Mouse (Mus musculus): Measurements from ENCODE around the gene Mrpl19. TPM values are rescaled to one million over a fixed set of nuclear protein-coding genes. Genes with fewer than 3 reads are reported as not detected.
A peak's percentile ranks its signal among the peaks of the same experiment; 100 is the strongest.

The Mrpl19 gene
- polyA plus RNA-seq, 1 experiment from 2014 or later = 46.7 TPM

GRCm38 (mm10) chr6:81943281-81943680, 22.5 kb downstream of the Mrpl19 start:
- DNase-seq (ENCODE audit: low read depth, low spot score) (peak; percentile 31), ATAC-seq (no peak)
- ChIA-PET CTCF (interaction anchor here (0.7 to 1.3 kb wide), 3 partner anchors 10 to 15 kb away, joined by 3 read pairs; no protein-coding TSS in a partner anchor), POLR2A (no interaction called here)
- no peaks in the 10 kb centered on the region for H3K27me3 ChIP-seq
- TF ChIP-seq CTCF (IDR thresholded peaks at IDR 0.05) = no peak
- in situ Hi-C loops (cut with MboI; ENCODE audit: low pct_unique_long_range_greater_than_20kb) = no loop called here

DNA sequence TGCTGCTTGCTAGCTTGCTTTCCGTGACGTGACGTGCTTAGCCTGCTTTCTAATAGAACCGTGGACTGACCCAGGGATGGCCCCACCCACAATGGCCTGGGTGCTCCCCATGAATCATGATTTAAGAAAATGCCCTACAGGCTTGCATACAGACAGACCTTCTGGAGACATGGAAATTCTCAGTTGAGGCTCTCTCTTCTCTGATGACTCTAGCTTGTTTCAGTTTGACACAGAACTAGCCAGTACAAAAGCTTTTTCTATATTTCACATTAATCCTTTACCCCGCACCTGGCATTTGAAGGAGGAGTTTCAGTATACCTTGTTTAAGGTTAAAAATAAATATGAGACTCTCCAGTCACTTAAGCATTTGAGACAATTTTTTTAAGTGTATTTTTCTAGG, 24.0 kb downstream of the Mrpl19 start:
- DNase-seq (ENCODE audit: low read depth, low spot score) (no peak), ATAC-seq (no peak)
- POLR2A ChIA-PET = interaction anchor here (1.0 kb wide), 1 partner anchor 16 kb away, joined by 4 read pairs; no protein-coding TSS in a partner anchor
- in situ Hi-C loops (cut with MboI; ENCODE audit: low pct_unique_long_range_greater_than_20kb) = no loop called here
- H3K27me3 ChIP-seq = no peaks in the 10 kb centered on the region
- TF ChIP-seq CTCF (IDR thresholded peaks at IDR 0.05) = no peak
- CTCF ChIA-PET = interaction anchor here (0.8 kb wide), 1 partner anchor 16 kb away, joined by 3 read pairs; no protein-coding TSS in a partner anchor

DNA sequence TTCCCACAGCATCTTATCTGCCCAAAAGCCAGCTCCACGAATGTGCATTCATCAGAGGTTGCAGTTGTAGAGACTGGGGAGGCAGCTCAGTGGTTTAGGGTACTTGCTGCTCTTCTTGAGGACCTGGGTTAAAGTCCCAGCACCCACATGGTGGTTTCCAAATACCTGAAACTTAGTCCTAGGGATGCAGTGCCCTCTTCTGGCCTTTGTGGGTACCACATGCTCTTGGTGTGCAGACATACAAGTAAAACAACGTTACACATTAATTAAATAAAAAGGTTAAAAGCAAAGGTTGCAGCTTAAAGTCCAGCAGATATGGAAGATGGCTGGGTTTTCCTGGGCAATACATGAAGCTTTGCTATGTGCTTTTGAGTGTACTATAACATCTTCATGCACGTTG, 32.5 kb downstream of the Mrpl19 start:
- ChIA-PET CTCF (interaction anchor here (0.6 kb wide), 2 partner anchors 10 to 13 kb away, joined by 3 read pairs; no protein-coding TSS in a partner anchor), POLR2A (no interaction called here)
- no peaks in the 10 kb centered on the region for H3K27me3 ChIP-seq
- in situ Hi-C loops (cut with MboI; ENCODE audit: low pct_unique_long_range_greater_than_20kb) = no loop called here
- DNase-seq (ENCODE audit: low read depth, low spot score) = no peak
- ATAC-seq = no peak
- TF ChIP-seq CTCF (IDR thresholded peaks at IDR 0.05) = no peak

GRCm38 (mm10) chr6:81929402-81929801, 36.4 kb downstream of the Mrpl19 start:
- TF ChIP-seq CTCF (IDR thresholded peaks at IDR 0.05) = no peak
- POLR2A ChIA-PET = interaction anchor here (1.2 kb wide), 1 partner anchor 20 kb away, joined by 4 read pairs; no protein-coding TSS in a partner anchor

GRCm38 (mm10) chr6:81924304-81924703, 41.5 kb downstream of the Mrpl19 start:
- H3K27me3 ChIP-seq = peaks cover 6% of the 10 kb centered on the region
- no peak for TF ChIP-seq CTCF (IDR thresholded peaks at IDR 0.05)
- ATAC-seq (no peak), DNase-seq (ENCODE audit: low read depth, low spot score) (no peak)
- ChIA-PET POLR2A (no interaction called here), CTCF (no interaction called here)
- in situ Hi-C loops (cut with MboI; ENCODE audit: low pct_unique_long_range_greater_than_20kb) = no loop called here

More at GRCm38 (mm10) chr6:81929402-81929801, 36.4 kb downstream of the Mrpl19 start:
- DNase-seq (ENCODE audit: low read depth, low spot score) = no peak
- CTCF ChIA-PET = no interaction called here
- H3K27me3 ChIP-seq = no peaks in the 10 kb centered on the region
- ATAC-seq = no peak
- in situ Hi-C loops (cut with MboI; ENCODE audit: low pct_unique_long_range_greater_than_20kb) = no loop called here

GRCm38 (mm10) chr6:81923523-81924142, 42.1 kb downstream of the Mrpl19 start, which contains the start of gene Gcfc2:
Gene Gcfc2 (plus strand): TSS chr6:81923669.
- no peak for TF ChIP-seq CTCF (IDR thresholded peaks at IDR 0.05)
- POLR2A ChIA-PET = no interaction called here
- ATAC-seq (peak; percentile 83), DNase-seq (ENCODE audit: low read depth, low spot score) (peak; percentile 51)
- H3K27me3 ChIP-seq = peaks cover 6% of the 10 kb centered on the region
- in situ Hi-C loops (cut with MboI; ENCODE audit: low pct_unique_long_range_greater_than_20kb) = no loop called here
- CTCF ChIA-PET = no interaction called here

DNA sequence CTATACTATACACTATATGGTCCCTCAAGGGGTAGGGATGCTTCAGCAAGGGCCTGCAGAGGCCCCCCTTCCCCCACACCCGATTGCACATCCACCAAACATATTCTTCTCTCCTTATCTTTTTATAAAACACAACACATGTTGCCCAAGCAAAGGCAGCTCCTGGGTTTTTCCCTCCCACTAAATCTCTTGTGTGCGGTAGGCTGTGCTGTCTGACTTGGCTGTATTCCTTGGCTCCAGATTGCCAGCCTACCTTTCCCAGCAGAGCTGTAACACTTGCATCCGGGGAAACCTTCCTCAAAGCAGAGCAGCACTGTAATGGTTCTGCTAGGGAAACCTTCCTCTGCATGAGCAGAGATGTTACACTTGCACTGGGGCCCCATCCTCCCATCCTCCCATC, 53.6 kb downstream of the Mrpl19 start:
- CTCF ChIA-PET = interaction anchor here (1.6 kb wide), 1 partner anchor 11 kb away, joined by 3 read pairs; no protein-coding TSS in a partner anchor
- TF ChIP-seq CTCF (IDR thresholded peaks at IDR 0.05) = no peak
- in situ Hi-C loops (cut with MboI; ENCODE audit: low pct_unique_long_range_greater_than_20kb) = no loop called here
- DNase-seq (ENCODE audit: low read depth, low spot score) (no peak), ATAC-seq (no peak)
- peaks cover 30% of the 10 kb centered on the region for H3K27me3 ChIP-seq
- POLR2A ChIA-PET = no interaction called here

DNA sequence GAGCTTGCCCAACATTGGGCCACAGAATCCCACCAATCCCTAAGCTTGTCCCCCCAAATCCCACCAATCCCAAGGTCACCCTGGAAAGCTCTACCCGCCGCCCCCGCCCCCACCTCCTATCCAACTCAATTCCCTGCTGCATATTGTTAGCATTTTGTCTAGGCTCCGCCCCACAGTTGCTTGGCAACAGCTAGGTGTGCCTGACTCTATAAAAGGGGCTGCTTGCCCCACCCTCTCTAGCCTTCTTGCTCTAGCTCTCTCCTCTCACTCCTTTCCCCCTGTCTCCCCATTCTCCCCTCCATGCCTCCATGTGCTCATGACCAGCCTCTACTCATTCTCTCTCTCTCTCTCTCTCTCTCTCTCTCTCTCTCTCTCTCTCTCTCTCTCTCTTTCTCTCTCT, 54.0 kb downstream of the Mrpl19 start:
- peaks cover 32% of the 10 kb centered on the region for H3K27me3 ChIP-seq
- in situ Hi-C loops (cut with MboI; ENCODE audit: low pct_unique_long_range_greater_than_20kb) = no loop called here
- no peak for DNase-seq (ENCODE audit: low read depth, low spot score)
- POLR2A ChIA-PET = interaction anchor here (0.6 kb wide), 1 partner anchor 1987 kb away, joined by 3 read pairs; no protein-coding TSS in a partner anchor
- no peak for ATAC-seq
- CTCF ChIA-PET = interaction anchor here (1.6 kb wide), 1 partner anchor 10 kb away, joined by 3 read pairs; no protein-coding TSS in a partner anchor
- no peak for TF ChIP-seq CTCF (IDR thresholded peaks at IDR 0.05)

DNA sequence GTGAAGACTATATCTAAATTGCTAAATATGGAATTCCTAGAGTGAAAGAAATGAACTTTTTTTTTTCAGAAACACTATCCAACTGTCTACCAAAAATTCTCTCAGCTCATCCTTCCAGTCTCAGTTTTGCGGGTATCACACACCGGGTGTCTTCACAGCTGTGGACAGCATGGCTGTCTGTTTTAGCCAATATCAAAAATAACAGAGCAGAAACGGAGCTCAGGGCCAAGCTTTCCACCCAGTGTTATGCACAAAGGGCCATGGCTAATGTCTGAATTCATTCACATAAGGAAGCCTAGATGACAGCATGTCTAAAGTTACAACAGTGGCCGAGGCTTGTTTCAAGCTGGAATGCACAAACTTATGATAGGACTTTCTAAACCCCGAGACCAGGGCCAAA, 54.5 kb downstream of the Mrpl19 start:
- peaks cover 28% of the 10 kb centered on the region for H3K27me3 ChIP-seq
- no peak for DNase-seq (ENCODE audit: low read depth, low spot score)
- in situ Hi-C loops (cut with MboI; ENCODE audit: low pct_unique_long_range_greater_than_20kb) = no loop called here
- no peak for ATAC-seq
- CTCF ChIA-PET = interaction anchor here (1.6 kb wide), 1 partner anchor 10 kb away, joined by 3 read pairs; no protein-coding TSS in a partner anchor
- POLR2A ChIA-PET = interaction anchor here (0.6 kb wide), 1 partner anchor 1986 kb away, joined by 3 read pairs; no protein-coding TSS in a partner anchor
- no peak for TF ChIP-seq CTCF (IDR thresholded peaks at IDR 0.05)

- in situ Hi-C loops (cut with MboI; ENCODE audit: low pct_unique_long_range_greater_than_20kb) = no loop called here
- DNase-seq (ENCODE audit: low read depth, low spot score) (no peak), ATAC-seq (no peak)
- peaks cover 21% of the 10 kb centered on the region for H3K27me3 ChIP-seq
- peak; percentile 15 for TF ChIP-seq CTCF (IDR thresholded peaks at IDR 0.05)
- ChIA-PET POLR2A (no interaction called here), CTCF (no interaction called here)
Observed at GRCm38 (mm10) chr6:81910302-81910855, 55.4 kb downstream of the Mrpl19 start.

Other genes with a start within 250 kb of the Mrpl19 start
- gene Gcfc2, start 42.3 kb downstream of the Mrpl19 start, polyA plus RNA-seq (2021) = 8.9 TPM
- 48.0 TPM for gene Eva1a, start 75.1 kb upstream of the Mrpl19 start, polyA plus RNA-seq (2021)

Measured in Patski (cell line).